Mouse (Mus musculus): ENCODE data around the gene Srrm3. TPM values are rescaled to one million over a fixed set of nuclear protein-coding genes. Genes with fewer than 3 reads are reported as not detected.
A peak's percentile ranks its signal among the peaks of the same experiment; 100 is the strongest.

Gene Srrm3
- total RNA-seq, 2 experiments from 2014 or later: 0.09 to 0.11 TPM

- no peak for DNase-seq
Observed at GRCm38 (mm10) chr5:135870505-135870904, 63.8 kb downstream of the Srrm3 start.

GRCm38 (mm10) chr5:135872996-135873395 lies 66.3 kb downstream of the Srrm3 start:
- DNase-seq: no peak

GRCm38 (mm10) chr5:135873753-135874152 lies 67.1 kb downstream of the Srrm3 start:
- no peak for DNase-seq

GRCm38 (mm10) chr5:135877180-135877579 lies 70.5 kb downstream of the Srrm3 start:
- DNase-seq: peak; percentile 63

- peak; percentile 35 for DNase-seq
Observed at GRCm38 (mm10) chr5:135877831-135878231, 71.1 kb downstream of the Srrm3 start.

- peak; percentile 78 for DNase-seq
Observed at GRCm38 (mm10) chr5:135879449-135880158, 72.9 kb downstream of the Srrm3 start.

- no peak for DNase-seq
Observed at GRCm38 (mm10) chr5:135884641-135885040, 78.0 kb downstream of the Srrm3 start.

- DNase-seq: peak; percentile 73
Observed at GRCm38 (mm10) chr5:135887675-135888102, 81.0 kb downstream of the Srrm3 start, which contains the start of gene Hspb1. Gene Hspb1 (plus strand): TSS chr5:135887919.

- DNase-seq: no peak
Observed at GRCm38 (mm10) chr5:135888405-135889215, 81.9 kb downstream of the Srrm3 start.

- no peak for DNase-seq
Observed at GRCm38 (mm10) chr5:135890323-135890722, 83.6 kb downstream of the Srrm3 start.

GRCm38 (mm10) chr5:135890920-135891319 lies 84.2 kb downstream of the Srrm3 start:
- DNase-seq: no peak

GRCm38 (mm10) chr5:135892589-135893351 lies 86.1 kb downstream of the Srrm3 start:
- no peak for DNase-seq

- DNase-seq: no peak
Observed at GRCm38 (mm10) chr5:135894958-135895357, 88.3 kb downstream of the Srrm3 start.

- peak; percentile 72 for DNase-seq
Observed at GRCm38 (mm10) chr5:135898028-135898427, 91.3 kb downstream of the Srrm3 start.

- DNase-seq: no peak
Observed at GRCm38 (mm10) chr5:135898995-135899394, 92.3 kb downstream of the Srrm3 start.

- no peak for DNase-seq
Observed at GRCm38 (mm10) chr5:135899833-135900232, 93.1 kb downstream of the Srrm3 start.

- DNase-seq: no peak
Observed at GRCm38 (mm10) chr5:135900701-135901100, 94.0 kb downstream of the Srrm3 start.

GRCm38 (mm10) chr5:135901354-135902095 lies 94.8 kb downstream of the Srrm3 start:
- DNase-seq: no peak

GRCm38 (mm10) chr5:135903058-135903457 lies 96.4 kb downstream of the Srrm3 start:
- DNase-seq: no peak

- DNase-seq: peak; percentile 93
Observed at GRCm38 (mm10) chr5:135903551-135904151, 97.0 kb downstream of the Srrm3 start.

GRCm38 (mm10) chr5:135904259-135904658 lies 97.6 kb downstream of the Srrm3 start:
- DNase-seq: no peak
